Mouse (Mus musculus) intestine, embryonic 15.5 days (tissue): Measurements from ENCODE around the gene Slc18a3. TPM values are rescaled to one million over a fixed set of nuclear protein-coding genes. Genes with fewer than 3 reads are reported as not detected.

Experiments used
- ATAC-seq: fragments of 200-750 bp; cut with Nextera tagmentation; 2 replicates; pipeline ENCODE4 v1.8.0; 2017; ENCODE audit warnings: moderate TSS enrichment, moderate library complexity
- H3K27ac ChIP-seq: fragments of 300-500 bp; sonication (generic); 2 replicates; pipeline ENCODE4 v1.5.1; 2015; ENCODE audit warnings: mild to moderate bottlenecking, inconsistent platforms
- H3K27me3 ChIP-seq: fragments of 300-500 bp; sonication (generic); replicated peaks from 2 replicates; pipeline ENCODE4 v1.6.1; 2015; ENCODE audit warnings: inconsistent platforms
- H3K36me3 ChIP-seq: fragments of 300-500 bp; sonication (generic); 2 replicates; pipeline ENCODE4 v1.6.1; 2015; ENCODE audit warnings: inconsistent platforms
- H3K4me1 ChIP-seq: fragments of 300-500 bp; sonication (generic); replicated peaks from 2 replicates; pipeline ENCODE4 v1.6.1; 2015; ENCODE audit warnings: inconsistent platforms
- H3K4me2 ChIP-seq: fragments of 300-500 bp; sonication (generic); replicated peaks from 2 replicates; pipeline ENCODE4 v1.6.1; 2015; ENCODE audit warnings: mild to moderate bottlenecking, inconsistent platforms
- H3K4me3 ChIP-seq: fragments of 300-500 bp; sonication (generic); replicated peaks from 2 replicates; pipeline ENCODE4 v1.5.1; 2015; ENCODE audit warnings: inconsistent platforms
- H3K9ac ChIP-seq: fragments of 300-500 bp; sonication (generic); 2 replicates; pipeline ENCODE4 v1.6.1; 2015; ENCODE audit warnings: inconsistent platforms
- H3K9me3 ChIP-seq: fragments of 300-500 bp; sonication (generic); 2 replicates; pipeline ENCODE4 v1.6.1; 2016; ENCODE audit warnings: inconsistent platforms
- WGBS: fragments of 180-500 bp; shearing (Covaris S2); methylation state at CpG from one replicate; pipeline ENCODE4 v1.1.7; 2015; 5-methylcytosine and 5-hydroxymethylcytosine counted together
- polyA plus RNA-seq: library from polyadenylated mRNA; unstranded; fragments of >200 nt; fragmentation: Nextera tagmentation; extraction: Ambion mirVana; gene quantifications from 2 replicates; pipeline ENCODE4 v1.2.1, GENCODE M21; 2015

Slc18a3 gene
- 8.4 TPM in 2 replicates for polyA plus RNA-seq

DNA sequence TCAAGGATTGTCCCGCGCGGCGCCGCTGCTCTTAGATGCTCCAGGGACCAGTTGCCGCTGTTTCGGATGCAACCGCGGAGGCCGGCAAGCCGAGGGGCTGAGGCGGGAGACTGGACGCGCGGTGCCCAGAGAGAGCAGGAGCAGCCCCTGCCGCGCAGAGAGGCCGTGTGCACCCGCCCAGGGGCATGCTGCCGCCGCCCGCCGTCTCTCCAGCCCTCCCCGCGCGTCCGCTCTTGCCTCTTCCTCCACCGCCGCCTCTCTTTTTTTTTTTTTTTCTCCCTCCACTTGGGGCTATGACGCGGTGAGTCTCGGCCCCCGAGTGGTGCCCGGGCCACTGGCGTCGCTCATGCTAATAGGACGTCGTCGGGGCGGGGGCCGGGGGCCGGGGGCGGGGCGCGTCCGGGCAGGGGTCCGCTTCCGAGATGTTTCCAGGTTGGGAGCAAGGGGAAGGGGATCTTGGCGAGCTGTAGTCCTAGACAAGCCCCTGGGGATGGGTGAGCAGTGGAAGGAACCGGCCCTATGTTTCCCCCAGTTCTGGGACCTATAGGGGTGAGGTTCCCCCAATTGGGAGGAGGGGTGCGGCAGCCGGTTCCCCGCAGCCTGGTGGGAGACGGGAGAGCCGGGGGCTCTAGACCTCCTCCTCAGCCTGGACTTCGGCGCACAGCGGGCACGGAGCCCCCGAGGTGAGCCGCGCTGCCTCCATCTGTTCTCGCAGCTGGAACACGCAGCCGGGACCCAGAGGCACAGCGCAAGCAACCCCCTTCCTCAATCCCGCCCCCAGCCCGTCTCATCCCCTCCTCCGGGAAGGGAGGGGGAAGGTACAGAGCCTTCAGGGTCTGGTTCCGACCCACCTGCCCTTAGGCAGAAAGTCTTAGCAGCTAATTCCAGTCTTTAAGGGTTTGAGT, at the start of gene Slc18a3:
Slc18a3 (minus strand) TSS at position 250 of the 905 bp plus-strand sequence.
- peak; percentile 40; the same call in 1 of the 2 replicates for ATAC-seq
- WGBS, result under 1% methylated on average over 67 of the region's 70 CpGs
- peaks cover 18% of the 10 kb centered on the region for H3K4me1 ChIP-seq
- peak within 1 kb of the TSS; percentile 71 for H3K4me2 ChIP-seq
- H3K36me3 ChIP-seq, result no peaks in the 10 kb centered on the region
- peak within 1 kb of the TSS; percentile 35 for H3K4me3 ChIP-seq
- no peaks in the 10 kb centered on the region for H3K9me3 ChIP-seq
- H3K9ac ChIP-seq, result 0 out of 2 replicates have a peak within 1 kb of the TSS, but pooled peaks have one; percentile 13
- H3K27ac ChIP-seq, result no peak within 1 kb of the TSS
- peaks cover 79% of the 10 kb centered on the region for H3K27me3 ChIP-seq

DNA sequence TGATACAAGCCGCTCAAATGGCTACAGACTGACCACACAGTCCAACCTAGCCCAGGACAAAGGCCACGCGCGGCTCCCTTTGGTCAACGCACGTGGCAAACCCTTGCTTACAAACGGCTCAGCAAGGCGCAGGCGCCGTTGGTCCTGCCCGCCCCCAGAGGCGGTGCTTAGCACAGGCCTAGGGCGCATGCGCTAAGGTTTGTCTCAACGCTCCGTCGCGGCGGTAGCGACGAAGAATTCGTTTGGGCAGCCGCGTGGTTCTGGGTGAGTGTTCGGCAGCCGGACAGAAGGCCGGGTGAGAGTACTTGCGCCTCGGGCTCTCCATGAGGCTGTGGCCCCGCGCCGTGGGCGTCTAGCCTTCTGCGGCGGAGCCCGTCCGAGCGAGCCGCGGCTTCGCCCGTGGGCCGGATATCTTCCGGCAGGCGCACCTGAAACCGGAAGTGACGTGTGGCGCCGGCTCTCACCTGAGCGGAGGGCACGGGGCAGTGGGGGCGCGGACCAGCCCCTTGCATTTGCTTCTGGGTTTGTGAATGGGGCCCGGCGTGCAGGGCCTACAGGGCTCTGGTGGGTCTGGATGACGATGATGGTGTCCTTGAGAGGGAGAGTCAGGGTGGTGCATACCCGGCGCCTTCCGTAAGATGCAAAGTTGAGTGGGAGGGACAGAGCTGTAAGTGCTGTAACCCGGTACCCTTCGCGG, 48.8 kb upstream of the Slc18a3 start, which contains the start of gene Ercc6:
Ercc6 (plus strand) TSS at position 186 of the 697 bp plus-strand sequence.
- Histone ChIP-seq H3K36me3 (peaks cover 9% of the 10 kb centered on the region), H3K9me3 (no peaks in the 10 kb centered on the region), H3K4me3 (peak within 1 kb of the TSS; percentile 78), H3K27ac (peak within 1 kb of the TSS; percentile 78), H3K9ac (peak within 1 kb of the TSS; percentile 68), H3K4me2 (peak within 1 kb of the TSS; percentile 63), H3K4me1 (peaks cover 11% of the 10 kb centered on the region; the same call in 1 of the 2 replicates), H3K27me3 (no peaks in the 10 kb centered on the region)
- peak; percentile 97 for ATAC-seq
- under 1% methylated on average over 62 of the region's 62 CpGs for WGBS

DNA sequence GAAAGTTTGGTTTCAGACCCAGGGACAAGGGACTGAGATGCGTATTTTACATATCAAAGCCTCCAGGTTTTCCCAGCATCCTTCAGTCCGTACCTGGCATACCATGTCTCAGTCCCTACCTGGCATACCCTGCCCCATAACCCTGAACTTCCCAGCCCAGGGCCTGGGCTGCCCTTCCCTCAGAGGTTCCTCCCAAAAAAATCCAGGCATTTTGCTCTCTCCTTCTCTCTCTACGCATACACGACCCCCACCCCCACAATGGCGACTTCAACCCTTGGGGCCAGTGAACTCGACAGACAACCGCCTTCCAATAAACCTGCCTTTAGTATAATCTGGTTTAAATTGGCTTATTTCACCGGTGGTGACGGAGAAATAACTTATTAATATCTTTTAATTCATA, 48.3 kb upstream of the Slc18a3 start:
- H3K9me3 ChIP-seq, result no peaks in the 10 kb centered on the region
- no peak overlapping the region for H3K27ac ChIP-seq
- no peaks in the 10 kb centered on the region for H3K27me3 ChIP-seq
- peak overlapping the region; percentile 78 for H3K4me3 ChIP-seq
- peaks cover 11% of the 10 kb centered on the region; the same call in 1 of the 2 replicates for H3K4me1 ChIP-seq
- peak; percentile 31 for ATAC-seq
- 43% methylated on average over 9 of the region's 9 CpGs for WGBS
- peak overlapping the region; percentile 63 for H3K4me2 ChIP-seq
- no peak overlapping the region for H3K9ac ChIP-seq
- peaks cover 8% of the 10 kb centered on the region for H3K36me3 ChIP-seq

DNA sequence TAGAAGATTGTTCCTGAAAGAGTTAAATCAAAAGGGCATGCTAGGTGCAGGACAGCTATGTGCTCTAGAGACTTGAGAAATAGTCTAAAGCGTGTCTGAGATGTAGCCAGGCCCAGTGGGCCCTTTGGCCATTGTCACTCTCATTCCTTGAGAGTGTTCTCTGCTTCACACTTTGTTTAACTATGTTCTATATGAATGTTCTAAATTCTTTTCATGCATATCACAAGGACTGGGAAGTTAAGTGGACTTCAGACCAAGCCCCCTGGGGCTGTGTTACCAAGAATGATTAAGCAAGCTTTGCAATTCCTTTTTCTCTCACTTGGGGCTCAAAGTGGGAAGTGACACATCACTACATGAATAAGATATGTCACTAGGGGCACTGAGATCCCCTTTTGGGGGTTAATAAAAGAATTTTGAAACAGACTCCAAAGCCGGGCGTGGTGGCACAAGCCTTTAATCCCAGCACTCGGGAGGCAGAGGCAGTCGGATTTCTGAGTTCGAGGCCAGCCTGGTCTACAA, 44.9 kb upstream of the Slc18a3 start:
- 0 out of 2 replicates have a peak, but pooled peaks cover 5% of the 10 kb centered on the region for H3K4me1 ChIP-seq
- no peak for ATAC-seq
- H3K9ac ChIP-seq, result no peak overlapping the region
- no peaks in the 10 kb centered on the region for H3K36me3 ChIP-seq
- no peaks in the 10 kb centered on the region for H3K27me3 ChIP-seq
- no peak overlapping the region for H3K27ac ChIP-seq
- H3K4me3 ChIP-seq, result no peak overlapping the region
- WGBS, result 83% methylated on average over 6 of the region's 6 CpGs
- H3K4me2 ChIP-seq, result no peak overlapping the region
- no peaks in the 10 kb centered on the region for H3K9me3 ChIP-seq

DNA sequence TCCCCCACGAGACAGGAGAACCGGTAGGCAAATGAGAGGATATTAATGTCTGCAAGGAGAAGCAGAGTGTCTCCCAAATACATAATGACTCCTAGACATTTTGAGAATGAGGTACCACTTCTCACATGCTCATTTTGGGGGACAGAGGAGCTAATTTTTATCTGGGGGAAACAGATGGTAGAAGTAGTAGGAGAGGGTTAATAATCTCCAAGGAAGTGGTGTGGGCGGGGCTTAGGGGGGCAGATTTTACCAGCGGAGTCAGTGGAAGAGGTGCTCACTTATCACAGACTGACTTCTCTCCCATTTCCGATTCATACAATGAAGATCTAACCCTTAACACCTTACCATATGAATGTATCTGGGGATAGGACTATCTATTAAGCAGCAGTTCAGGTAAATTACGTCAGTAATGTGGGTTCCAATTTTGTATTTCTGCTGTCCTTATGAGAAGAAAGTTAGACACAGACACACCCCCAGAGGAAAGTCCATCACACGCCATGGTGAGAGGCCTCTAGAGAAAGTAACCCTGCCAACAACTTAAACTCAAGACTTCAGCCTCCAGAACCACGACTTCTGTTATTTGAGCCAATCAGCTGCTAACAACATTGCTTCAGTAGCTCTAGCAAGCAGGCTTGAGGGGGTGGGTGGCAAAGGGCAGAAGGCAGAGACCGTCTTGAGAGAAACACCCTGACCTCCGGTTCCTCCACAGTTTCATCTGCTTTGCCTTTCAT, 43.6 kb upstream of the Slc18a3 start:
- WGBS, result 51% methylated on average over 10 of the region's 10 CpGs
- no peak overlapping the region for H3K27ac ChIP-seq
- H3K4me1 ChIP-seq, result 0 out of 2 replicates have a peak, but pooled peaks cover 2% of the 10 kb centered on the region
- no peak overlapping the region for H3K4me2 ChIP-seq
- no peaks in the 10 kb centered on the region for H3K27me3 ChIP-seq
- H3K36me3 ChIP-seq, result no peaks in the 10 kb centered on the region
- H3K9me3 ChIP-seq, result no peaks in the 10 kb centered on the region
- ATAC-seq, result 0 out of 2 replicates have a peak, but pooled peaks have one; percentile 15
- H3K4me3 ChIP-seq, result no peak overlapping the region
- no peak overlapping the region for H3K9ac ChIP-seq

DNA sequence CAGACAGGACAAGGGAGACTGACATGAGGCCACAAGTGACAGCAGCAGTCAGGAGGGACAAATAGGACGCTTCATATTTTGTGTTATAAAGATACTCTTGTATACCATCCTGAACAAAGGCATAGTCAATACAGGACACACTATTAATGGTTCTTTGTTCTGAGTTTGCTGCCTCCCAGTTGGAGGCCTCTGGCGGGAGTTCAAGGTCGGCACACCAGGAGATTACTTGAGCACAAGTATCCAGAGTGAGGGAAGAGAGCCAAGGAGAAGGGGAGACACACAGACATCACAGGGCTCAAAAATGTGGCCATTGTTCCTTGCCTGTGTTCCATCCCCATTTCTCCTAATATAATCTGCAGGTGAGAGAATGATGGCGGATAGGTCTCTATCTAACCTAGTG, 42.6 kb upstream of the Slc18a3 start:
- no peaks in the 10 kb centered on the region for H3K36me3 ChIP-seq
- no peak overlapping the region for H3K4me2 ChIP-seq
- H3K9me3 ChIP-seq, result no peaks in the 10 kb centered on the region
- H3K27me3 ChIP-seq, result no peaks in the 10 kb centered on the region
- no peaks in the 10 kb centered on the region for H3K4me1 ChIP-seq
- H3K4me3 ChIP-seq, result no peak overlapping the region
- H3K27ac ChIP-seq, result no peak overlapping the region
- no peak overlapping the region for H3K9ac ChIP-seq
- 78% methylated on average over 4 of the region's 4 CpGs for WGBS
- ATAC-seq, result no peak

DNA sequence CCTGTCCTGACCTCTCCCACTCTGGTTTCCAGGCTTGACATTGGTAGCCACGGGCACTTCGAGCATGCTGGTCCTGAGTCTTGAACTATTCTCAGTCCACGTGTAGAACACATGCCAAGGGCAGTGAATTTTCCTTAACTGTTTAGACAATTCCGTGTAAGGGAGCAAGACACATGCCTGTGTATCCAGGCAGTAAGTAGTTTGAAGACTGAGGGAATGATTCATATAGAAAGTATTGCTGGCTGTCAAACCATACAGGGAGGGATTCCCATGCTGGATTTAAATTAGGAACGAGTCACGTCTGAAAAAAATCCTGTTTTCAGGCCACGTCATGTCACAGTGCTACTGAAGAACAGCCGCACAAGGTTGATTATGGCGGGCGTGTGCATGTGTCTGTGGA, 41.7 kb upstream of the Slc18a3 start:
- H3K9me3 ChIP-seq, result no peaks in the 10 kb centered on the region
- WGBS, result 85% methylated on average over 10 of the region's 10 CpGs

DNA sequence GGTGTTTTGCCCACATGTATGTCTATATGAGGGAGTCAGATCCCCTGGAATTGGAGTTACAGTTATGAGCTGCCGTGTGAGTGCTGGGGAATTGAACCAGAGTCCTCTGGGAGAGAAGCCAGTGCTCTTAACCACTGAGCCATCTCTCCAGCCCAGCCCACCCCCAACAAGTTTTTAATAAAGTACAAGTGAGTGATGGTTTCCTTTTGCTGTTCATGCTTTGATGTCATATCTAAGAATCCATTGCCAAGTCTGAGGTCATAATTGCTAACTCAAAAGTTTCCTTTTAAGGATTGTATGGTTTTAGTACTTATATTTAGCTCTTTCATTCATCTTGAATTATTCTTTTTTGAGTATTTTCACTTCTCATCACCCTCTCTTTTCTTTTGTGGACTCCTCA, 39.2 kb upstream of the Slc18a3 start:
- no peak for ATAC-seq
- Histone ChIP-seq H3K27ac (no peak overlapping the region), H3K4me3 (no peak overlapping the region), H3K4me1 (no peaks in the 10 kb centered on the region), H3K36me3 (no peaks in the 10 kb centered on the region), H3K4me2 (no peak overlapping the region), H3K9ac (no peak overlapping the region), H3K27me3 (no peaks in the 10 kb centered on the region), H3K9me3 (no peaks in the 10 kb centered on the region)
- 73% methylated on average over 1 of the region's 1 CpGs for WGBS

More for the DNA sequence above, 41.7 kb upstream of the Slc18a3 start:
- H3K9ac ChIP-seq, result no peak overlapping the region
- H3K27me3 ChIP-seq, result no peaks in the 10 kb centered on the region
- no peaks in the 10 kb centered on the region for H3K4me1 ChIP-seq
- H3K27ac ChIP-seq, result no peak overlapping the region
- no peak overlapping the region for H3K4me2 ChIP-seq
- ATAC-seq, result no peak
- H3K36me3 ChIP-seq, result no peaks in the 10 kb centered on the region
- no peak overlapping the region for H3K4me3 ChIP-seq

DNA sequence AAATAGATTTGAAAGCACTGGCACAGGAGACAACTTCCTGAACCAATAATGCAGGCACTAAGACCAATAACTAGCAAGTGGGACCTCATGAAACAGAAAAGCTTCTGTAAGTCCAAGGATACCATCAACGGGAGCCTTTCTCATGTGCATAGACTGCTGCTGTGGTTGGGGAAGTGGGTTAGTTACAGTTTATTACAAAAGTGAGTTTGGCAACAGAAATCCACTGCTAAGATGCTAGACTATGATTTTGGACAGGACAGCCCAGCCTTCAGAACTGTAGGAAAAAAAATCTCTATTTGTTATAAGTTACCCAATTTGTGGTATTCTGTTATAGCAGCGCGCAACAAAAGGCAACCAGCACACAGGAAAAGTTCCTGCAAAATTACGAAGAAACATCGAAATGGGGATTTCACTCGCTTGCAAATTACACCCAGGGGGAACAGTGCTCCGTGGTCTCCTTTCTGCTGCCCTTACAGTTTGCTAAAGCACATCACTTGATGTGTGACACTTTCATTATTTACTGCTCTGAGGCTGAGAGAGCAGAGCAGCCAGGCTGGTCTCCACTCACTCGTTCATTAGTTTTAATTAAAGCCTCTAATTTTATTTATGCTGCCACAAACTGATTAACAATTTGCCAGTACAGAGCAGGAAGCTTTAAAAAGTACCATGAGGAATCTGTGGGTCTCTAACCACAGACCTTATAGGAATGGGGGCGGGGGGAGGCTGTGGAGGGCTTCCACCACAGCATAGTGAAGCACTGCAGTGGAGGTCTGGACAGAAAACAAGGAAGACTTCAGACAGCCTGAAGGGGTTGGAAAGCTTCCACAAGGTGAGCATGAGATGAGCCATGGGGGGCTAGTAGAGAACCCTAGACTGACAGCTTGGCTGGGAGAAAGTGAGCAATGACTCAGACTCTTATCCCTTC, 38.4 kb upstream of the Slc18a3 start:
- H3K9ac ChIP-seq, result no peak overlapping the region
- H3K4me3 ChIP-seq, result no peak overlapping the region
- no peaks in the 10 kb centered on the region for H3K27me3 ChIP-seq
- no peaks in the 10 kb centered on the region for H3K9me3 ChIP-seq
- no peaks in the 10 kb centered on the region for H3K4me1 ChIP-seq
- ATAC-seq, result no peak
- H3K36me3 ChIP-seq, result no peaks in the 10 kb centered on the region
- H3K4me2 ChIP-seq, result no peak overlapping the region
- WGBS, result 71% methylated on average over 9 of the region's 9 CpGs
- no peak overlapping the region for H3K27ac ChIP-seq

DNA sequence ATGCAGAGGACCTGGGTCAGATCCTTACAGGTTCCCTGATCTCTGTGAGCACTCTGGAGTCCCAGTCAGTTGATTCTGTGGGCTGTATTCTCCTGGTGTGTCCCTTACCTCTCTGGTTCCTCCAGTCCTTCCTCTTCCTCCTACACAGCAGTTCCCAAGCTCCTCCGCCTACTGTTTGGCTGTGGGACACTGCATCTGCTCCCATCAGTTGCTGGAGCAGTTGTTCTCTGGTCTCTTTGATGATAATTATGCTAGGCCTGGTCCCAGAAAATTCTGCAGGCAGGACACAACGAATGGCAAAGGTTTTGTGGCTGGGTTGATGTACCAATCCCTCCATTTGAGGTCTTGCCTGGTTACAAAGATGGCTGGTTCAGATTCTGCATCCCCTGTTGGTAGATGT, 36.7 kb upstream of the Slc18a3 start:
- H3K4me2 ChIP-seq, result no peak overlapping the region
- H3K9me3 ChIP-seq, result no peaks in the 10 kb centered on the region
- H3K27ac ChIP-seq, result no peak overlapping the region
- ATAC-seq, result no peak
- H3K4me3 ChIP-seq, result no peak overlapping the region
- no peaks in the 10 kb centered on the region for H3K36me3 ChIP-seq
- 71% methylated on average over 2 of the region's 2 CpGs for WGBS
- no peak overlapping the region for H3K9ac ChIP-seq
- H3K4me1 ChIP-seq, result no peaks in the 10 kb centered on the region
- no peaks in the 10 kb centered on the region for H3K27me3 ChIP-seq
